Mouse (Mus musculus) thymus, postnatal 10 days (tissue): ENCODE data around the gene Ramp1.

Source experiments
- DNase-seq, 2 experiments: peaks; one replicate each; pipeline ENCODE4 v3.0.0; 2021; ENCODE audit warnings: low spot score in 2 of 2

Gene Ramp1

GRCm38 (mm10) chr1:91179533-91180173 lies at the start of gene Ramp1:
Ramp1 (plus strand) TSS chr1:91179822.
- peak; percentile 73 to 78 for DNase-seq

GRCm38 (mm10) chr1:91137036-91137435 lies 42.6 kb upstream of the Ramp1 start:
- DNase-seq = no peak

GRCm38 (mm10) chr1:91144813-91145212 lies 34.8 kb upstream of the Ramp1 start, which contains the start of gene Rbm44:
Rbm44 (plus strand) TSS chr1:91145089.
- no peak for DNase-seq

GRCm38 (mm10) chr1:91151509-91151908 lies 28.1 kb upstream of the Ramp1 start:
- DNase-seq = no peak

- DNase-seq = no peak
These were observed 12.8 kb upstream of the Ramp1 start for GRCm38 (mm10) chr1:91166798-91167197.

- DNase-seq = no peak
These were observed 10.5 kb upstream of the Ramp1 start for GRCm38 (mm10) chr1:91169157-91169556.

DNA sequence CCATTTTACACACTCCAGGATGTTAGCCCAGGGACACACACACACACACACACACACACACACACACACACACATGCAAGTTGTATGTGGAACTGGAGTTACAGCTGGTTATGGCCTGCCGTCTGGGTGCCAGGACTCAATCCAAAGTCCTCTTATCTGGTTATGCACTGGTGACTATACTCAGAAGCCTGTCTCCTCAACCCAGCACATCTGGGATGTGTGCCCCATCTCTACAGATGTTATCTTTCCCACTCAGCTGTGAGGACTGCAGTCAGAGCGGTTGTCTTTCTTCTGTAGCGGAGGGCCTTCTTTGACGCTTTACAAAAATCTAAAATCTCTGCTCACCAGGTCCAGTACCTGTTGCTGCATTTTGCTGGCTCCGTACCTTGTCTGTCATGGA lies 4.8 kb upstream of the Ramp1 start:
- no peak for DNase-seq

- DNase-seq = no peak
These were observed 3.6 kb upstream of the Ramp1 start for GRCm38 (mm10) chr1:91176026-91176425.

- DNase-seq = no peak
These were observed 2.8 kb upstream of the Ramp1 start for GRCm38 (mm10) chr1:91176871-91177270.

- peak; percentile 85 to 87 for DNase-seq
These were observed 536 bp upstream of the Ramp1 start for GRCm38 (mm10) chr1:91179086-91179485.

- no peak for DNase-seq
These were observed 548 bp downstream of the Ramp1 start for GRCm38 (mm10) chr1:91180174-91180565.

DNA sequence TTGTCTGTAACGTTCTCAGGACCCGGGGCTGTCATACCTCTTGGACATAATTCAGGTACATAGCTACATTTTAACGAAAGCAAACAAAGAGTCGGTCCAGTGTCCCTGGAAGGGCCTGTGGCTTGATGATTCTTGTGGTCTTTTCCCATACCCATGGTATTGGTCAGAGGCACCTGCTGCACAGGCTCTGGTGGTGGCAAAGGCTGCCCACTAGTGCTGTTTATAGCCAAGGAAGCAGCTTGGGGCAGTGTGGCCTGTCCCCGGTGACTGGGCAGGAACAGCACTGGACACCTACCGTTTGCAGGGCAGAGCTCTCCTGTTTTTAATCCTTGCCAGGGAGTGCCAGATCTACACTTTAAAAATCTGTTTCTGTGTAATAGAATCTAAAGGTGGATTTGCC lies 1.1 kb downstream of the Ramp1 start:
- peak in 1 of 2 experiments; percentile 12 for DNase-seq

- peak in 1 of 2 experiments; percentile 6 for DNase-seq
These were observed 1.6 kb downstream of the Ramp1 start for GRCm38 (mm10) chr1:91181261-91181660.

GRCm38 (mm10) chr1:91181784-91182450 lies 2.3 kb downstream of the Ramp1 start:
- DNase-seq = peak in 1 of 2 experiments; percentile 10

DNA sequence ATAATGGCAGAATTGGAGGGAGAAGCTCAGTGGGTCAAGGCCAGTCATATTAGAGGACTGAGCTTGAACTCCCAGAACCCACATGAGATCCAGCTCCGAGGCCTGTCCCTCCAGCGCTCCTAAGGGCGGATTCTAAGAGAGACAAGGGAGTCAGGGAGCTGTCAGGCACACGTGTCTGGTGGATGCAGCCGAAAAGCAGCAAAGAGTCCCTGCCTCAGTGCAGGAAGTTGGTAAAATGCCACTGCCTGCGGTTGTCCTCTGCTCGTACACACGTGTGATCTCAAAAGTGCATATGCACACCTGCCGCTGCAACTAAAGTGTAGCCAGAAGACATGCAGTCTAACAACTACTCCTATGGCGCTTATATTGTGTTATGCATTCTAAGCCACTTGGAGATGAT lies 3.7 kb downstream of the Ramp1 start:
- DNase-seq = peak; percentile 59 to 66

DNA sequence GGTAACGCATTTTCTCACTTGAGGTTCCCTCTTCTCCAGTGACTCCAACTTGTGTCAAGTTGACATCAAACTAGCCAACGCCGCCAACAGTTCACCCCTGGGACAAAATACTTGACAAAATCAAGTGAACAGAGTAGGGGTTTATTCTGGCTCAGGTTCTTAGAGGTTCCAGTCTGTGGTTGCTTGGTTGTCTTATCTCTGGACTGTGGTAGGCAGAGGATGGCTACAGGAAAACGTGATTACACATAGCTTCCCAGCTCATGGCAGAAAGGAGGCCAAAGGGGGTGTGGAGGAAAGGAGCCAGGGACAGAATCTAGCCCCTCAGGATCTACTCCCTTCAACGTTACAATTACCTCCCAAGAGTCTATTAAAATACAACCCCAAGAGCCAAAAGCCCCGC lies 7.1 kb downstream of the Ramp1 start:
- DNase-seq = peak in 1 of 2 experiments; percentile 10

- peak in 1 of 2 experiments; percentile 16 for DNase-seq
These were observed 7.7 kb downstream of the Ramp1 start for GRCm38 (mm10) chr1:91187315-91187714.

GRCm38 (mm10) chr1:91187786-91188640 lies 8.4 kb downstream of the Ramp1 start:
- peak in 1 of 2 experiments; percentile 37 for DNase-seq

- no peak for DNase-seq
These were observed 9.3 kb downstream of the Ramp1 start for GRCm38 (mm10) chr1:91188851-91189460.

- peak; percentile 33 to 51 for DNase-seq
These were observed 12.6 kb downstream of the Ramp1 start for GRCm38 (mm10) chr1:91192184-91192583.

GRCm38 (mm10) chr1:91193242-91193641 lies 13.6 kb downstream of the Ramp1 start:
- peak; percentile 78 to 84 for DNase-seq

DNA sequence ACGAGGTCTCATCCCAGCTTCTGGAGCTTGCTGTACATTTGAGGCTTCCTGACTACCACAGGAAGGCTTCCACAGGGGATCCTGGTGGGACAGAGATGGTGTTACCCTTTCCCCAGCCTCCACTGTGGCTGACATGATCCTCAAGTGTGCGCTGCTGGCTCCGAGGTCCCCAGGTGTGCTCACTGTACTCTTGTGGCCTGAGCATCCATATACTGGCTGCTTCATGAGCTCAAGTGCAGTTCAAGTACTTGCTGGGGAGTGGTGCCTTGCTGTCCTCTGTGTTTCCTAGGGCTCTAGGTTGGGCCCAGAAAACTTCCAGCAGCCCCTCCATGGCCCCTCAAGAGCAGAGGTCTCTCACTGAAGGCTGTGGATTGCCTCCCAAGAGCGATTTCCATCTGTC lies 14.1 kb downstream of the Ramp1 start:
- no peak for DNase-seq
